Mouse (Mus musculus): ENCODE measurements at regions not wholly inside any gene's neighbourhood (a gene's known extent, or its start where the extent isn't known, plus 50 kb on each side); places are given as distances from the start of the nearest gene placed in this dataset.

DNA sequence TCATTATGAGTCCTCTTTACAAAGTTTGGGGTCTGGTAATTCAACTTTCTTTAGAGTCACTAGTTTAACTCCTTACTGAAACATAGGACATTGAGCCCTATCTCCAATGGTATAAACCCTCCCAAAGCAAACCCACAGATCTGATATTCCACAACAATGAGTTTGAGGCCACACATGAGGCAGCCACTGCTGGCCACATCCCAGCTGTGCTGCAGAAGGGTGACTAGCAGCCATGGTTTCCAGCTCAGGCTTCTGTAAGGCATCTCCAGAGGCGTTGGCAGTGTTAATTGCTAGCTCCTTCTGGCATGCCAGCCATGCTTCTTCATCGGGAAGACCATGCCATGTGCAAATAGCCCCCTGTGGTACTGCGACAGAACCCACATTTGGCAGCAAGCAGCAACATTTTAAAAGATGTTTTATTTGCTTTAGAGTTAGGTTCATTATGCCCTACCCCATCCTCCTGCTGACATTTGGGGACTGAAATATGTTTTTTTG is 527.1 kb upstream of the Mpdz start:
- no peak for DNase-seq (ENCODE audit: low read depth)

DNA sequence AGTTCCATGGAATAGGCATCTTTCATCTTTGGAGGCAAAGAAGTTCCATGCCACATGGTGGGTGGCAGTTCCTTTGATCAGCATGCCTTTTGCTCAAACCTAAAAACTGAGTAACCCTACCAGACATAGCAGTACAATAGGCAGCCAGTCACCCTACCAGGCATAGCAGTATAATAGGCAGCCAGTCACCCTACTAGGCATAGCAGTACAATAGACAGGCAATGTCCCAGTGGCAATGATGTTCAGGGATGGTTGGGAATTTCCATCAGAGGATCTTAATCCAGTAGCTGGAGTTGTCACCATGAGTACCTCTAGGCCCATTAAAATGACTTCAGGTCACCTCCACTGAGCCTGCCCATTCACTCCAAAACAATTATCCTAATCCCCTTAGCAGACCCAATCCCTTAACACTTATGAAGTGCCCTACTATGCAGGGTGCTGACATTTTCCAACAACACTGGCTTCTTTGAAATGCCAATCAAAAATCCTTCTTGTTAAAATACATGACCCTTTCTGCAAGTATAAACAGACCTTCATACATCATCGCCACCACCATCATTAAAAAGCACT is 523.5 kb upstream of the Mpdz start:
- no peak for DNase-seq (ENCODE audit: low read depth)

DNA sequence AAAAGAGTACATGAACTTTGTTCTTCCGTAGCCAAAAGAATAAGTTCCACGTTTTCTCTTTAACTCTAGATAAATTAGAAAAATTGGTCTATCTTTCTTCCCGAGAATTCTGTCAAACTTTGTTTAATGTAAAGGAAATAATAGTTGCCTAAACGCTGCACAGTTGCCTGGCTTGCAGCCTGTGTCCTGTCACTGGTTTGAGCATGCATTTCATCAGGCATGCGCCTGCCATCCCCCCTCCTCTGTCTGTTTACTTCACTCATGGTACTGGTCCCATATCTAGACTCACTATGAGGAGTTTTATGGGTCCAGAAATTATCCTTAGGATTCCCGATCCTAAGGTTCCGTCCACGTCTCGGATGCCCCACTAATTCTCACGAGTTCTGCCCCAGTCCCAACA is 520.5 kb upstream of the Mpdz start:
- DNase-seq (ENCODE audit: low read depth) = no peak

DNA sequence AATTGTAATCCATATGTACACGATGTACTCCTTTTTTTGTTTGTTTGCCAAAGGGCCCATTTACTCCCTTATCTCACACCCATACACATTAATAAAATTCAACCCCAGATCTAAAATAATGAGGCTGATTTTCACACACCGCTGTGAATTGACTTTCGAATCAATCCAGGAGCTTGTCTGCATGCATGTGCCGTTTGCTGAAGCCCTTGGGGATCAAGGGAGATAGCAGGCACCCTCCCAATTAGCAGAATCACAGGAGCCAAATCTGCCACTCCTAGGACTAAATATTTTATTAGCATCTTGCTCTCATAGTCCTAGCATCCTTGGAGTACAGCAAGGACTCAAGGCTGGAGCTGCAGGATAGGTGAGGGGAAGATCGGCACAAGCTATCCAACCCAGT is 520.0 kb upstream of the Mpdz start:
- DNase-seq (ENCODE audit: low read depth) = no peak

DNA sequence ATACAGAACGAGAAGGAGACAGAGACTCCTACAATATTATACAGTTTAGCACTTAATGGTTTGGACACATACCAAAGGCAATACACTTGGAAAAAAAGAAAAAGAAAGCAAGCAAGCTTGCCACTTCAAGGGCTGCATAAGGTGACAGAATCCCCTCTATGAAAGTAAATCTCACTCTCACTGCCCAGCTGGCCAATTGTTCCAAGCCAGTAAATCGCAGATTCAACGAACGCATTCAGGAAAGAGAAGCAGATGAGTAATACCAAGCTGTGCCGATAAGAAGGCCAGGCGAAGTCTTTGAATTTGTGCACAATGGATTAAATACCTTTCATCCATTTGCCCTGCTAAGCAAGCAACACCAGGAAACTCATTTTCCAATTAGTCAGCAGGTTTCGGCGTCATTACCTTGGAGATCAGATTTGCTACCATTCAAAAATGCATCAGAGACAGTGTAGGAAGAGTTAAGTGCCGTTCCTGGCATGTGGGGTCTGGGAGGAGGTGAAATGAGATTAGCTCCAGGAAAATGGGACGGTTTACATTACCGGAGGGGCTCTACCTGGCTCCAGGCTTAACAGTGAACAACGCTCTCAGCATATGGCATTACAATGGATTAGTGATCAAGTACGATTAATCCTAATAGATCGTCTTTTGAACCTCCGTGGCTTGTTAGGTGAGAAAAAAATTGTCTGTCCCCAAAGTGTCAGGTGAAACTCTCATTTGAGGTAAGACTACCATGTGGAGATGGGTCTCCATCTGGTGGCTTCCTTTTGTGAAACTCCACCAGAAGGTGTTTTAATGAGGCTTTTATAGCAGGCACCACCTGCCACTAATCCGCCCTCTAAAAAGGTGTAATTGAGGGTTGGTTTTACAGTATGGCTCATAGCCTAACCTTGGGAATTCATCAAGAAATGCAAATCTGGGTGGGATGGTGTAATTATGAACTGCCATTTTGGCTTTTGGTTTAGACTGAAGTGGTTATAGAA is 518.2 kb upstream of the Mpdz start:
- DNase-seq (ENCODE audit: low read depth) = no peak

DNA sequence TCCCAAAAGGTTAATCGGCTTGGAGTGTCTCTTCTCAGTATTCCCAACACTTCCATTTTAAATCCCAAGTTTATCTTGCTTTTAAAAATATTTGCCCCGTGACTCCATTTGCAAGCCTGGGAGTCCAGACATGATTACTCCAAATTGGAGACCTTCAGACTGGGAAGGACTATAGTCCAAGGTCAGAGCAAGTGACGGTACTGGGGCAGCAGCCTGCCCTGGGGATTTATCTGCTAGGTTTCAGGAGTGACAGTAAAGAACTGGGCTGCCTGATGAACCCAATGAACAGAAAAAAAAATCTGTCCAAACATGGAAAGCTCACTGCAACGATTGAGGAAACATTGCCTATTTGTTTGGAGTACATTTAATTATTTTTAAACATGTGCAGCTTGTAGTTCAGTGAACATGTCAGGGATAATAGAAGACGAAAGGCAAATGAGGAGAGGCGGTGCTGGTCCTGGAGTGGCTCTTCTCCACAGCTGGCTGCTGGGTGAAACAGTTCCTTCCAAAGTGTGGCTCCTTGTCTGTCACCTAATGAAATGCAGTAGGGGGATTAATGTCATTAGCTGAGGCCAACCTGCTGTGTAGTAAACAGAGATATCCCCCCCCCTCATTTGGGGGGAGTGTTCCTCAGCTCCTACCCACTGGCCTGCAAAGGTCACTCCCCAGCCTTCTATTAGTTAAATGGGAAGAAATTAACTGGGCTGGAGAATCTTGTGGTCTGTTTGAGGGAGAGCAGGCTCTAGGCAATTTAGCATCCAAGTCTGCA is 514.5 kb upstream of the Mpdz start:
- no peak for DNase-seq (ENCODE audit: low read depth)

DNA sequence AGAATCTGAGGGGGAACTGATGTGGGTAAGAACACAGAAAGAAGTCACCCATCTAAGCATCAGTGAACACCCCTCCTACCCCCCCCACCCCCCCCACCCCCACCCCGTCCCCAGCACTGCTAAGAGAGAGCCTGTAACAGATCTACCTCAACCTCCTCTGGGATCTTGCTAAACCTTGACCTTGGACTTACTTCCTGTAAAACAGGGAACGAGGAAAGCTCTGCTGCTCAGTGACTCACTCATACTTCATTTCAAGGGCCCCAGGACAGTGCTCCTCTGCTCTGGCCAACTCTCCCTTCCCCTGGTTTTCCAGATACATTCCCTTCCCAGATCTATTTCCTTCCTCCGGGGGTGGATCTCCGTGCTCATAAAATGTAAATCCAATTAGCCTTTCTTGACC is 510.4 kb upstream of the Mpdz start:
- DNase-seq (ENCODE audit: low read depth) = no peak

DNA sequence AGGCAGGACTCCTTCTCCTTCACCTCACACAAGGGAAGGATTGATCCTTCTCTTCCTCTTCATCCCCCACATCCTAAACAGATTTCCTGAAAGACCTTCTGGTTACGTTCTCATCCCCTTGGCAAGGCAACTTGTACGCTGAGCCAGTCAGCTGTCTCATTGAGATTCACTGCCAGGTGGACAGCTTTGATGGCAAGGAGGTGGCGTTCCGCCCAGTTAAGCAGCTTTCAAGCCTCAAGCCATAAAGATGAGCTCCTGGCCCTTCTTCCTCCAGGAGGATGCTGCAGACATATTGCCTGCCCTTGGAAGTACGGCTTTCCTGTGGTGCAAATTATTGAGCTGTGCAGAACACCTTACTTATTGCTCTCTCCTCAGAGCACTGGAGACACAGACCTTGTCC is 494.8 kb upstream of the Mpdz start:
- DNase-seq (ENCODE audit: low read depth) = no peak

DNA sequence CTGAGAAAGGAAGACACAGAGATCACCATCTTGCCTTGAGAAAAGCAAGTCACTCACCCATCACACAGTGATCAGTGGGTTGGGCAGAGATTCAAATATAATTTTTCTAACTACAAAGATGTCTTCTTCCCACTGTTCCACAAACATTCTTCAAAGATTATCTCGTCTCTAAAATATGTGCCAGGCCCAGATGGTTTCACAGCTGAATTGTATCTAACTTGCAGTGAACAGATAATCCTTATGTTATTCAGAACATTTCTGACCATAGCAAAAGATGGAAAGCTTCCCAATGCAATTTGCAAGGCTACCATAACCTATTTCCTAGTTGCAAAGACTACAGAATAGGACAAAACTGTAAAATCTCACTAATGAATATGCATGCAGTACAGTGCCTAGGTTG is 488.3 kb upstream of the Mpdz start:
- DNase-seq (ENCODE audit: low read depth) = no peak

DNA sequence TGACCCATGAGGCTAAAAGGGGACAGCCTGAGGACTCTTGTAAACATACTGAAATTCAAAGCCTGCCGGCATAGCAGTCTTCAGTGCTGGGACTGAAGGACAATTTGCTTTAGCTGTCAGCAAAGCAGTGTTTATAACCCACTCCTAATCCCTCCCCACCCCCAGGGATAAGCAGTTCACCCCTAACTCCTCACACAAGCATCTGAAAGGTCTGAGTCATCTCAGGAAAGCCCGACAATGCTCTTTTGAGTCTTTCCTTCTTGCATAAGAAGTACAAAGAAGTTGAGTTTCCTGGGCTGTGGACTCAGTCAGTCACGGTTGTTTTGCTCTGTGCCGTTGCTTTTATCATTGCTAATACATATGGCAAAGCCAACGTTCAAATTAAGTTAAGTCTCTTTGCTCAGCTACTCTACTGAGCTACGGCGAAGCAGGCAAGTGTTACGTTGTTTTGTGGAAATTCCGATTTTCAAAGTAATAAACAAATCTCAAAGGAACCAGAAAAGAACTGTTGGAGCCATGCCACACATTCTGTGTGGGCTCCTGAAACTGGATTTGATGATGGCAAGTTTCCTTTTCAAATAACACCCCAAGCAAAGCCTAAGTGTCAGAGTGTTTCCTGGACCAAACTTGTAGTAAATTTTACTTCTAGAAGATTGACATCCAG is 486.1 kb upstream of the Mpdz start:
- no peak for DNase-seq (ENCODE audit: low read depth)

DNA sequence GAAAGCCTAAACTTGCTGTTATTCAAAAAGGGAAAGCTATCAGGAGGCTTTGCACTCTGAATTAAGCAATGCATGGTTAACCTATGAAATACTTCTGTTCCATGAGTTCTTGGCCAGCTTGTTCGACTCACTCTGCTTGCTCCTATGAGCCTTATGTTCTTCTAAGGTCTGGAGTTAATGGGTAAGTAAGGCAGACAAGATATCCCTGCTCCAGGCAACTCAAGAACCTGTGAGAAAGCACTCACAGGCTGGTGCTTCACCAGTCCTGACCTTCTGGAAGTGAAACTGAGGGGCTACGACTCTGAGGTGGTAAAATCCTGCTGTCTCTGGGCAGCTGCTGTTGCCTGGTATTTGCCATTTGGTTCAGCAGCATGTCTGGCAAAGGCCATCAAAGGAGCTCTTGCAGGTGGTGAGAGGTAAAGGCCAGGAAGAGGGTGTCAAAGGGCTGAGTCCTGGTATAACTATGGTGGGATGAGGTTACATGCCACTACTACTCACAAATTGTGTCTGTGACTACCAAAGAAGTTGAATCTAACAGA is 484.6 kb upstream of the Mpdz start:
- DNase-seq (ENCODE audit: low read depth) = no peak

DNA sequence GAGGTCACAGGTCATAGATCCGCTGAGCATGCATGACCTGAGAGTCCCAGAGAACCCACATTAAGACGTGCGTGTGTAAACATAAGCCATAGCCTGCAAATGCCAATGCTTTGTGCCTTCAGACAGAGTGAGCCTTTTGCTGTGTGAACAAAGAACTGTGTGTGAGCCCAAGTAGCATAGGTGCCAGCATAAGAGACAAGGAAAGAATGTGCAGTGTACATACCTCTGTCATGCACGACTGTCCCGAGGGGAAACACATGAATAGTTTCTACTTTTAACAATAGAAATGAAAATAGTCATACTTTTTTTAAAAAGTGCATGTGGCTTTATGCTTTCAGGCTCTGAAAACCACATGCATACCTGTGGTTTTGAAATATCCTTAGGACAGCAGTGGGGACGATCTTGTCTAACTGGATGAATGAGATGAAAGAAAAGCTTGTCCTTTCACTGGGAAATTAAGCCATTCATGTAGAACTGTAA is 484.1 kb upstream of the Mpdz start:
- no peak for DNase-seq (ENCODE audit: low read depth)

DNA sequence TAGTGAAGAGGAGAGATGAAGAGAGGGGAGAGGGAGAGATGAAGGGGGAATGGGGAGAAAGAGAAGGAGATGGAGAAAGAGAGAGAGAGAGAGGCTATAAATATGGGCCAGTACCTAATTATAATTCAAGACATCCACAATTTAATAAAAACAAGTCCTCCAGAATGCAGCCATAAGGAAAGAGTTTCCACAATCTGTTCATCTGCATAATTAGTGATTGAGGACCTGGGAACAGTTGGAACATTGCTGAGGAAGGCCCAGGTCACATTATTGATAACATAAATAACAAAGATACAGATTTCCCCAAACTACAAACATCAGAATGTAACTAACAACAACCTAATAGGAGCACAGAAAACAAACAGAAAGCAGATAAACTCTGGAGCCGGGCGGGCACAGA is 483.0 kb upstream of the Mpdz start:
- DNase-seq (ENCODE audit: low read depth) = no peak

DNA sequence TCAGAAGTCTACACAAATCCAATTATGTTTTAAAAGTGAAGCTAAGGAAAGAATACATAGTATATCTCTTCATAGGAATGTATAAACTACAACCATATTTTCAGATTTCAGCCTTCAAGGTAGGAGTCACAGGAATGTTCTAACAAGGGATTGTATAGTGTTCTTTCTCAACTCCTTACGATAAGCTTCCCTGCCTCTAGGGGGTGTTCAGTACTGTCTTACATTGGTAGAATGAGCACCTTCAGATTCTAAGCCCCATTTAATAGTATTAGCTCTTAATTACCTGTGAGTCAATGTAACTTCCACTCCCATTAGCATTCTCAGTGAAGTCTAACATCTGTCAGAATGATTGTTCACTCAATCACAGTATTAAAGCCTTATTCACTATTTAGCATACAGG is 481.5 kb upstream of the Mpdz start:
- DNase-seq (ENCODE audit: low read depth) = no peak

DNA sequence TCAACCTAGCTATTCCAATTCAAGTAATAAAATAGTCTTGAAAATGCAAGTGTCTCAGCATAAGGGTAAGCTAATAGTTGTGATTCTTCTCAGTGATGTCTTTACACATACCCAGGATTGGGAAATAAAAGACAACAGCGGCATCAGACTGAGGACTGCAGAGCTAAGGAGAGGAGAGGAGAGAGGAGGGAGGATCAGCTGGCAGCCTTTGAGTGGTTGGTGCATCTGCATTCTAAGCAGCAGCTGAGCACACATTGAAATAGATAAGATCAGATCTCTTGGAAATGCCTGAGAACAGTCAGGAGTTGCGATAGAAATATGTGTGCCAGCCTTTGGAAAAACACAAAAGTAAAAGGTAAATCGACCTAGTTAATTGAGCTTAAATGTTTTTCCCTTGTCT is 480.3 kb upstream of the Mpdz start:
- DNase-seq (ENCODE audit: low read depth) = no peak

DNA sequence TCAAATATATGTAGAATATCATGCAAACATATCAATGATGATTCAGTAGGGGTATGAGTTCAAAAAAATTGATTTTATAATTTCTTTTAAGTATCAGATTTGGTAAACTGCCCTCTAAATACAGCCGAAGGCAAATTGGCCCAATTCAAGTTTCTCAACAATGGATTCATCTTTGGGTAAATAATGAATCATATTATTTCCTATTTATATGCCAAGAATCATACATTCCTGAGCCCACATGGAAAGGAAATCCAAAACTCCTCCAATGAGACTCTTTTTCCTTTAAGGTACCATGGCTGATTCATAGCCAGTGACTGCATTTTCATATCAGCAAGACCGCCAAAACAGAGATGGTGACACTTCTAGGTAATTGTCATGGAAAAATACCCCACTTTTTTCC is 472.4 kb upstream of the Mpdz start:
- no peak for DNase-seq (ENCODE audit: low read depth)

DNA sequence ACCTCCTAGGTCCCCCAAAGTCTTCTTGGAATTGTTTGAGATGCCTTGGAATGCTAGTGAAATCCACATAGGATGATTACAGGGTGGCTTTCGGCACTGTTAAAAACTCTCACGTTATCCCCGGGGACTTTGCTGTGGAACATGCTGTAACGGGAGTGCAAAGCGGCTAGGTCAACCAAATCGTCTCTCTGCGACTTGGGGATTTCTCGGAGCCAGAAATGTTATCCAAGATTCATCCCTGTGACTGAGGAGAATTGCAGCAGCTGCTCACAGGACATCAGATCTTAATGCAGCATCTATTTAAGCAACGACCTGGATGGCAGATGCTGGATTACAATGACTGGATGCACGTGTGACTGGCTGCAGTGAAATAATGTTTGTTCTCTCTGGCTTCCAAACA is 470.7 kb upstream of the Mpdz start:
- no peak for DNase-seq (ENCODE audit: low read depth)

DNA sequence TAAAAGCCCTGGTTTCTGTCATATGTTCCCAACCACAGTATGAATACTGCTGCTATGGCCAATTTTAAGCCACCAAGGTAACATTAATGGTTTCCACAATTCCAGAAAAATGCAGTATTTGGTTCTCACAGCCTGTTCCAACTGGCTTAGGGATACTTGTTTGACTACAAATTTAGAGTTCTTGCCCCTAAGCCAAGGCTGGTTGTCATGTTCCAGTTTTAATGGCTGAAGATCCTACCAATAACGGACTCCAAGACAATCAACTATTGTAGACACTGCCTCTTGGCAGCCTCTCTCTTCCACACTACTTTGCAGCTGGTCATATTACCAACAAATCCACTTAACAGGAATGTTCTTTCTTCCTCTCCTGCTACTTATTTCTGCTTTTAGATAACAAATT is 470.0 kb upstream of the Mpdz start:
- DNase-seq (ENCODE audit: low read depth) = no peak

DNA sequence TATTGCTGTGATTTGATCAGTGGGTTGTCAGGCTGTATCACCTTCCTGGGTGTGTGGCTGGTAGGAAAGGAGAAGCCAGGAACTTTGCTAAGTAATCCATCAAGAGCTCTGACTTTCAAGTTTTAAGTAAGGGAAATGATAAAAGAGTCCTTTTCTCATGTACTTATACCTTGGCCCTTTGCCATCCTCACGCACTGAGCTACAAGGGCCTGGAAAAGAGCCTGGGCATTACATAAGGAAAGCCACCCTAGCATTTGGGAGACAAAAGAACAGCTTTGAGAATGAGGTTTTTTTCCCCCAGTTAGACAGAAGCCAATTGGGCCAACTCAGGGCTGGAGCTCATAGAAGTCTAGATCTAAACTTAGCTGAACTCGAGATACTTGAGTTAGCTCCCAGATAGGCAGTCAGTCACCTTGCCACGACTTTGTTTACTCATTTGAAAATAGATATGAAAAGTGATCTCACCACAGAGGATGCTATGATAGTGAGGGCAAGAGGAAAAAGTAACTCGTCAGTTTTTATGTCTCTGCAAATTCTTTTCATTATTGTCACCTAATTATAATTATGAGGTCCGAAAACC is 457.4 kb upstream of the Mpdz start:
- no peak for DNase-seq (ENCODE audit: low read depth)

DNA sequence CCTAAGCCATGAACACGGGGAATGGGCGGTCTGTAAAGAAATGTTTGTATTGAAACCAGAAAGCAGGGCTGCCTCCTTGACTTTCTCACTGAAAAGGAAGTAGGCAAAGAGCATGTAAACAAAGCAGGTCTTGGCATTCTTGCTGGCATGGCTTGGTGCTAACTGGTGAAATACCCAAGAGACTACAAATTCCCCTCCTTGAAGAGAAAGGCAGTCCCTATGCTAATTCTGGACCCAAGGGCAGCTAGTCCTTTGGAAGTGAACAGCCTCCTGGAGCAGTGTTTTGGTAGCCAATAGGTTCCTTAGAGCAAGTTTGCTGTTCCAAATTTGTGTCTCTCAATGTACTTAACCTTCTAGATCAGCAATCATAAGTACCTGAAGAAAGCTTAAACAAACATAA is 456.0 kb upstream of the Mpdz start:
- no peak for DNase-seq (ENCODE audit: low read depth)

DNA sequence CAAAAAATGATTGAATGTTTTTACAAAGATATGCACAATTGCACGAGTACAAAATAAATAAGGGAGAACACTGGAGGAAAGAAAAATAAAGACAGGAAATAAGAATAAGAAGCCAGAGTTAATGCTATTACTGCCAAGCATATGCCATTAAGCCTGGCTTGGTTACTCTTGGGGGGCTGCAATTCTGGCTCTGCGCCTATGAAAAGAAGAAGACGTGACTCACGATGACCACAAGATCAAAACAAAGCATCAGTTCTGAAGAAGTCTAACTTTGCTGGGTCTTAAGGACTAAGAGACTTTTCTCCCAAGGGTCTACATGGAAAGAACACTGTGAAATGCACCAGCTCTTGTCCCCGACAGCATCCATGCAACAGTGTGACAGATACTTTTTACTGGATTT is 454.8 kb upstream of the Mpdz start:
- DNase-seq (ENCODE audit: low read depth) = no peak

DNA sequence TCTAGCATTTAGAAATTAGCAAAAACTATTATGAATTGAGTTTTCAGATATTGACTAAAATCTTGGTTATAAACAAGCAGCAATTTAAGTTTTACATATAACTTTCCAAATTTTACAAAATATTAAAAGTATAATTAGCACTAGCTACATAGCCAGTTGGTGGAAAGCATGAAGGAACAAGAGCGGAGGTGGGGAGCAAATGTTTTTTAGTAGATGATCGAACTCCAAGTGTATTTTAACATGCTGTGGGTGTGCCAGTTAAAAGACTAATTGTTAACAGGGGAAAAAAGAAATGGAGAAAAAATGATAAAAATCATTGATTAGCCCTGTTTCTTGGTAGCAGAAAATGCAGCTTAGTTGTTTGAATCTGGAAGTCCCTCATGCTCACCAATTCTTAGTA is 426.3 kb upstream of the Mpdz start:
- no peak for DNase-seq (ENCODE audit: low read depth)
